Mouse (Mus musculus) limb, embryonic 15.5 days (tissue): Measurements from ENCODE around the gene Dnm3. TPM values are rescaled to one million over a fixed set of nuclear protein-coding genes. Genes with fewer than 3 reads are reported as not detected.

Source experiments
- ATAC-seq: fragments of 200-750 bp; cut with Nextera tagmentation; 2 replicates; pipeline ENCODE4 v1.8.0; 2017; ENCODE audit warnings: low read depth, moderate TSS enrichment; ENCODE audit not compliant: insufficient number of reproducible peaks, low FRiP score, low TSS enrichment
- H3K27ac ChIP-seq: fragments of 300-500 bp; sonication (generic); 2 replicates; pipeline ENCODE4 v1.5.1; 2015; ENCODE audit warnings: moderate library complexity, mild to moderate bottlenecking, inconsistent platforms
- H3K27me3 ChIP-seq: fragments of 300-500 bp; sonication (generic); 2 replicates; pipeline ENCODE4 v1.6.1; 2015; ENCODE audit warnings: inconsistent platforms
- H3K36me3 ChIP-seq: fragments of 300-500 bp; sonication (generic); 2 replicates; pipeline ENCODE4 v1.6.1; 2015; ENCODE audit warnings: inconsistent platforms
- H3K4me1 ChIP-seq: fragments of 300-500 bp; sonication (generic); 2 replicates; pipeline ENCODE4 v1.6.1; 2015; ENCODE audit warnings: inconsistent platforms
- H3K4me2 ChIP-seq: fragments of 300-500 bp; sonication (generic); 2 replicates; pipeline ENCODE4 v1.6.1; 2015; ENCODE audit warnings: mild to moderate bottlenecking, inconsistent platforms
- H3K4me3 ChIP-seq: fragments of 300-500 bp; sonication (generic); 2 replicates; pipeline ENCODE4 v1.5.1; 2015; ENCODE audit warnings: mild to moderate bottlenecking, inconsistent platforms
- H3K9ac ChIP-seq: fragments of 300-500 bp; sonication (generic); 2 replicates; pipeline ENCODE4 v1.6.1; 2015; ENCODE audit warnings: inconsistent platforms
- H3K9me3 ChIP-seq: fragments of 300-500 bp; sonication (generic); 2 replicates; pipeline ENCODE4 v1.6.1; 2016; ENCODE audit warnings: inconsistent platforms
- WGBS: fragments of 180-500 bp; shearing (Covaris S2); methylation state at CpG from one replicate; pipeline ENCODE4 v1.1.7; 2015; 5-methylcytosine and 5-hydroxymethylcytosine counted together
- polyA plus RNA-seq: library from polyadenylated mRNA; unstranded; fragments of >200 nt; fragmentation: Nextera tagmentation; extraction: Ambion mirVana; gene quantifications from 2 replicates; pipeline ENCODE4 v1.2.1, GENCODE M21; 2015

The Dnm3 gene
- polyA plus RNA-seq, 1 experiment from 2014 or later: 23.6 TPM

DNA sequence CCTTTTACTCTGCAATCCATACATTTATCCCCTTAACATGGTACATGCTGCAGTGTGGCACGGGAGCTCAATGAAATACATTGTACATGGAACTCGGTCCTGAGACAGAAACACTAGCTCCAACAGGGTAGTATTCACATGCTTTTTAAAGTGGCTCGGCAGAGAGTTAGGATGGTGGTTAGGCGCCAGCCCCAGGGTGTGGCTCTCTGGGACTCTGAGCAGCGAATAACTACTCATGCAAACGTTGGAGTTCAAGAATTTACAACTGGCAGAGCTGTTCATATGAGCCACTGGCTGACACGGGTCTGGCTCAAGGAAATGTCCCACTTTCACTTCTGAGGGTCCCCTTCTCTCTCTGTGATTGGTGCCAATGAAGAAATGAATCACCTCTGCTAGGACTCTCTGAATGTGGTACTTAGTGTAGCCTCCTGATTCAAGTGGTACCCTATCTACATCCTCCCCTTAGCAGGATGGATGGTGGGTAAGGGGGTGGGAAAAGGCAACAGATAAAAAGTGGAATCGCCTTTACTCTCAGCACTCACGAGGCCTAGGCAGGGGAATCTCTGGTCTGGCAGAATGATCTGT lies 438.7 kb downstream of the Dnm3 start:
- peaks cover 54% of the 10 kb centered on the region for H3K4me1 ChIP-seq
- no peak overlapping the region for H3K9ac ChIP-seq
- H3K9me3 ChIP-seq: no peaks in the 10 kb centered on the region
- H3K4me2 ChIP-seq: peak overlapping the region; percentile 20; the same call in 1 of the 2 replicates
- H3K27ac ChIP-seq: peak overlapping the region; percentile 95
- WGBS: 27% methylated on average over 9 of the region's 9 CpGs
- no peaks in the 10 kb centered on the region for H3K36me3 ChIP-seq
- no peak overlapping the region for H3K4me3 ChIP-seq
- peak; percentile 23 for ATAC-seq
- H3K27me3 ChIP-seq: no peaks in the 10 kb centered on the region

DNA sequence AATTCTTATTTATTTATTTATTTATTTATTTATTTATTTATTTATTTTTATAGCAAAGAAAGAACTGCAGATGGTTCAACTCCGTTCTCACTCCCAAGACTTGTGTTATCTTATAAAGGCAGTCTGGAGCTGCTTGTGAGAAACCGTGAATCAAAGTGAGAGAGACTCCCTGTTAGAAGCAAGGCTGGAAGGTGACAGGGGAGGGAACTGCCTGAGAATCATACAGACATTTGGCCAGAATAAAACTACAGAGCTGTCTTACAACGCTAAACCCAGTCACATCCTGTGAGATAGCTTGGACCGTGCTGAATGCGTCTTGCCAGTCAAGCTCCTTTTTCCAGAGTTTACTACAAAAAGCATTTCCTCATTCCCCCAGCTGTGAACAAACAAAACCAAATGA lies 439.4 kb downstream of the Dnm3 start:
- peaks cover 48% of the 10 kb centered on the region for H3K4me1 ChIP-seq
- no peak overlapping the region for H3K4me3 ChIP-seq
- H3K36me3 ChIP-seq: no peaks in the 10 kb centered on the region
- H3K4me2 ChIP-seq: peak overlapping the region; percentile 15; the same call in 1 of the 2 replicates
- H3K27ac ChIP-seq: peak overlapping the region; percentile 95
- WGBS: 35% methylated on average over 5 of the region's 5 CpGs
- no peak overlapping the region for H3K9ac ChIP-seq
- H3K27me3 ChIP-seq: no peaks in the 10 kb centered on the region
- ATAC-seq: no peak
- H3K9me3 ChIP-seq: no peaks in the 10 kb centered on the region

DNA sequence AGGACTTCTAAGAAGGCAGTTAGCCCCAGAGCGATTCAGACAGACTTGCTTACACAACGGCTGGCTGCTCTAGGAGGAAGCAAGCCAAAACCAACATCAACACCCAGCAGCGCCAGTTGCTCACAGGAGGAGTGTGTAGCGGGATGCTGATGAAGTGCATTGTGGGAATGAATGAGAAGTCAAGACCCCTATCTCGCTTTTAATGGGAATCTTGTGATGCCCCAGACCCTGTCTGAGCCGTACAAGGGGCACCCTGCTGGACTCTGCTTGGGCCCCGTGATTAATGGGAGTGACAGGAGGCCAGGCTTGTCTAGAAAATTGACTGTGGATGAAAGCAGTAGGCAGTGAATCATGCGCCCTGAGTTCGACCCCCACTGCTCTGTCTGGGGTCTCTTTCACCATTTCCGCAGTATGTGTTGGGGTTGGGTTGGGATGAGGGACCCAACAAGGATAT lies 439.8 kb downstream of the Dnm3 start:
- peaks cover 46% of the 10 kb centered on the region for H3K4me1 ChIP-seq
- no peaks in the 10 kb centered on the region for H3K27me3 ChIP-seq
- peak overlapping the region; percentile 95 for H3K27ac ChIP-seq
- peak; percentile 42; the same call in 1 of the 2 replicates for ATAC-seq
- WGBS: 32% methylated on average over 10 of the region's 10 CpGs
- H3K9ac ChIP-seq: 0 out of 2 replicates have a peak overlapping the region, but pooled peaks have one; percentile 7
- no peak overlapping the region for H3K4me3 ChIP-seq
- no peaks in the 10 kb centered on the region for H3K36me3 ChIP-seq
- H3K9me3 ChIP-seq: no peaks in the 10 kb centered on the region
- peak overlapping the region; percentile 15 for H3K4me2 ChIP-seq

DNA sequence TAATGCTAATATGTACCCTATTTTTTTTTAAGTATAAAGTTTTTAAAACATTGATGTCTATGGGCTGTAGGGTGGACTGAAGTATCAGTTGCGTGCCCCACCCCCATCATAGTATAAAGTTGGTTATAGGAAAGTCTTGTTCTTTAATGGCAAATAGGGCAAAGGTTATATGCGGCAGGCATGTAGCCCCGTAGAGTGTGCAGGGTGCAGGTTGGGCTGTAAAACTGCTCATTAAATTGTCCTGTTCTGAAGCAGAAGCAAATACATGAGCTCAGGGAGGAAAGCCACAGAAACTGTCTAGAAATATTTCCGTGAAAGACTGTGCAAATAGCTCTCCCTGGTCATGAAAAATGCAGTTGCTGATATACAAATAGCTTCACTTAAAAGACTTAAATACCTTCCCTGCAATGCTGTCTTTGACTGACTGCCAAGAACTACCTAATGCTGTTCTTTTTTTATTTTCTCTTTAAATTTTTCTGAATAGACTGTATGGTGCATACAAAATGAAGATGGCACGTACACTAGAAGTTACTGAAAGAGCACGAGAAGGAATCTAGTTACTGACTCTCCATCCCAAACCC lies 440.6 kb downstream of the Dnm3 start:
- peak; percentile 56 for ATAC-seq
- H3K9ac ChIP-seq: no peak overlapping the region
- H3K4me1 ChIP-seq: peaks cover 43% of the 10 kb centered on the region
- 12% methylated on average over 6 of the region's 6 CpGs for WGBS
- no peaks in the 10 kb centered on the region for H3K27me3 ChIP-seq
- no peaks in the 10 kb centered on the region for H3K9me3 ChIP-seq
- peak overlapping the region; percentile 15; the same call in 1 of the 2 replicates for H3K4me2 ChIP-seq
- no peak overlapping the region for H3K4me3 ChIP-seq
- no peaks in the 10 kb centered on the region for H3K36me3 ChIP-seq
- H3K27ac ChIP-seq: peak overlapping the region; percentile 95

DNA sequence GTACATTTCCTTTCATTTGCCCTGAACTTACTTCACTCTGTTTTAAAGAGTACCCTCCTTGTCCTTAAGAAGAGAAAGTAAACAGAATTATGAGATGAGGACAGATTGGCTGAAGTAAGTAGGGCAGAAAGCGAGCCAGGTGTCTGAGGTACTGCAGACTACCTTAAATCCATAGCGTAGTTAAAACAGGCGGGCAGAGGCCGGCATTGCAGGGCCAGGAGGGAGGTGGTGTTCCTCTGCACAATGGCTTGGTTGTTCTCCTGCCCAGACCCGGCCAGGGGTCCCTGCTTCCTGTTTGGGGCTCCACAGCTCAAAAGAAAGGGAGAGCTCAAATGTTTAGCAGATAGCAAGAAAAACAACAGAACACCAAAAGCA lies 441.4 kb downstream of the Dnm3 start:
- no peaks in the 10 kb centered on the region for H3K9me3 ChIP-seq
- H3K4me3 ChIP-seq: no peak overlapping the region
- peak overlapping the region; percentile 95 for H3K27ac ChIP-seq
- H3K27me3 ChIP-seq: no peaks in the 10 kb centered on the region
- ATAC-seq: peak; percentile 59; the same call in 1 of the 2 replicates
- peaks cover 43% of the 10 kb centered on the region for H3K4me1 ChIP-seq
- no peak overlapping the region for H3K9ac ChIP-seq
- 21% methylated on average over 5 of the region's 5 CpGs for WGBS
- no peak overlapping the region for H3K4me2 ChIP-seq
- H3K36me3 ChIP-seq: no peaks in the 10 kb centered on the region

DNA sequence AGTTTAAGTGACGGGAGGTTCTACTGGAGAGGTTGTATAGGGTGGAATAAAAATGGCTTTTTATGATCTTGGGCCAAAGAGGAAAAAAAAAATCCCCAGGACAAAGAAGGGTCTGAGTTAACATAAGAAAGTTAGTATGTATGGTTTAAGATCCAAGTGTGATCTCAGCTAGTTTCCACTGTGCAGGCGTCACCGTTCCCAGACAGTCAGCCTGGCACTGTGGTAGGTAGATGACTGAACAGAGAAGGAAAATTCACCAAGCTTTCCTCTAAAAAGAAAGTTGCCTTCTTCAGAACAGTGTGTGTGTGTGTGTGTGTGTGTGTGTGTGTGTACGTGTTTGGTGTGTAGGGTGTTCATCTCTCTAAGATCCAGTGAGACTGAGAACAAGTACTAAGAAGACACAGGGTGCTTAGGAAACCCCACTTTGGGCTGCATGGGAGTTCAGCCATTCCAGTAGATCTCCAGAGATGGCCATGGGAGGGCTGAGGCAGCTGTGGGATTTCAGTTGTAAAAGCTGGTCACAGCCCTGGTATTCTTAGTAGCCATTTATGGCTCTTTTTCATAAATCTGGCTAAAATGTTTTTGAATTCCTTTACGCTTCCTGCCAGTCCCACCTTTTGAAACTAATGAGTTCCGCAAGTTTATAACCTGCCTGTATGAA lies 441.9 kb downstream of the Dnm3 start:
- Histone ChIP-seq H3K9me3 (no peaks in the 10 kb centered on the region), H3K27me3 (no peaks in the 10 kb centered on the region), H3K36me3 (no peaks in the 10 kb centered on the region), H3K4me3 (no peak overlapping the region), H3K4me1 (peaks cover 43% of the 10 kb centered on the region), H3K4me2 (no peak overlapping the region), H3K9ac (no peak overlapping the region), H3K27ac (peak overlapping the region; percentile 95)
- peak; percentile 79 for ATAC-seq
- 33% methylated on average over 6 of the region's 6 CpGs for WGBS

DNA sequence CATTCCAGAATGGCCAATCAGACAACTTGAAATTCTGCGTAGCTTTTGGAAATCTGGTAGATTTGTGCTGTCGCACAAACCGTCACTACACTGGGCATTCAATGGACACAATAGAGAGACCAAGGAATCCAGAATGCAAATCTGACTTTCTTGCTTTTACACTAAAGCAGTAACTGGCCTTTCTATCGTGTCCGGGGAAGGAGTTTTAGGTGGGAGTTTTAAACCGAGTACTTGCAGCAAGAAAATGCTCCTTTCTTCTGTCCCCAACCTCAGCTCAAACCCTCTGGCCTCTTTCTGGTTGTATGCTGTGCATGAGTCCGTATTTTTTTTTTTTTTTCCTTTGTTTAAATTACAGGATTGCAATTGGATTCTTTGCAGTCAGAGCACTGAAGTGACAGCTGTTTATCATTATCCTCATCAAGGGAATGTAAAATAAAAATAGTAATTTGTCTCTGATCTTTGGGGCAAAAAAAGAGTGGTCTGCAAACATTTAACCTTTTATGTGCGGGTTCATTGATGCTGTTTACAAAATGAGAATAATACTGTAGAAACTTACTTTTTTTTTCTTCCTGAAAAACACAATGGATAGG lies 454.1 kb downstream of the Dnm3 start:
- Histone ChIP-seq H3K27me3 (no peaks in the 10 kb centered on the region), H3K36me3 (no peaks in the 10 kb centered on the region), H3K27ac (peak overlapping the region; percentile 86), H3K4me1 (peaks cover 25% of the 10 kb centered on the region), H3K4me3 (no peak overlapping the region), H3K9ac (no peak overlapping the region), H3K4me2 (no peak overlapping the region), H3K9me3 (no peaks in the 10 kb centered on the region)
- WGBS: 29% methylated on average over 8 of the region's 8 CpGs
- no peak for ATAC-seq

DNA sequence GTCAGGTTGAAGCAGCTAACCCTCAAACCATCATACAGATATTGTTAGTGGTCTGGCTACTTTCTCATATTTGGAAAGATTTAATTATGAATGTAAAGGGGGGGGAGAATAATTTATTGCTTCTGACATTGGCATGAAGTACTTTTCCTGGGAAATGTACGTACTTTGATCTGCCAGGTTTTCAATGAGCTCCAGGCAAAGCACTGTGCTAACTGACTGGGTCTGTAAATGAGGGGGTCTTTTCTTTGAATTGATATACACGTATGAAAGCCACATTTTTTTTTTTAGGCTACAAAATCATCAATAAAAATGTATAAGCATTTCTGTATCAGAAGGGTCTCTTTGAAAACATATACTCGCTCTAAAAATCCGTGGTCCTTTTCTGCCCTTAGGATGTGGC lies 457.1 kb downstream of the Dnm3 start:
- Histone ChIP-seq H3K4me1 (peaks cover 46% of the 10 kb centered on the region), H3K4me3 (no peak overlapping the region), H3K27me3 (no peaks in the 10 kb centered on the region), H3K4me2 (no peak overlapping the region), H3K36me3 (no peaks in the 10 kb centered on the region), H3K27ac (peak overlapping the region; percentile 94), H3K9ac (no peak overlapping the region), H3K9me3 (no peaks in the 10 kb centered on the region)
- WGBS: 18% methylated on average over 4 of the region's 4 CpGs
- ATAC-seq: no peak

DNA sequence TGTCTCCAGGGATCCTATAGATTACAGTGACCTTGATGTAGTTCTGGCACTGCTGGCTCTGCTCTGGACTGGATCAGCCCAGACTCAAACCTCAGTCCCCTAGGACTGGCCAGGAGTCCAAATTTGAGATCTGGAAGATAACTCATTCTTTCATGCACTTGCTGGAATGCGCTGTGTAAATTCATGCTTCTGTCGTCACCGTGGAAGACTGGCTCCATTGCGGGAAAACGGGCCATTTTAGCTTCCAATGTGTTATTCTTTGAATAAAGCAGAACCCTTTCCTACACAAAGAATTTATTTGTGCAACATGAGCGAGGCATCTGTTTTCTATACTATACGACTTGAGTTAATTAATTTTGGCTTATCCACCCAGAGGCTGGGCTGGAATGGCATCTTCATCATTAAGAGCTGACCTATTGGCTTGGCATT lies 457.5 kb downstream of the Dnm3 start:
- peak; percentile 69 for ATAC-seq
- 22% methylated on average over 7 of the region's 7 CpGs for WGBS
- Histone ChIP-seq H3K27me3 (no peaks in the 10 kb centered on the region), H3K36me3 (no peaks in the 10 kb centered on the region), H3K4me3 (no peak overlapping the region), H3K27ac (peak overlapping the region; percentile 94), H3K4me1 (peaks cover 45% of the 10 kb centered on the region), H3K9ac (no peak overlapping the region), H3K4me2 (no peak overlapping the region), H3K9me3 (no peaks in the 10 kb centered on the region)

DNA sequence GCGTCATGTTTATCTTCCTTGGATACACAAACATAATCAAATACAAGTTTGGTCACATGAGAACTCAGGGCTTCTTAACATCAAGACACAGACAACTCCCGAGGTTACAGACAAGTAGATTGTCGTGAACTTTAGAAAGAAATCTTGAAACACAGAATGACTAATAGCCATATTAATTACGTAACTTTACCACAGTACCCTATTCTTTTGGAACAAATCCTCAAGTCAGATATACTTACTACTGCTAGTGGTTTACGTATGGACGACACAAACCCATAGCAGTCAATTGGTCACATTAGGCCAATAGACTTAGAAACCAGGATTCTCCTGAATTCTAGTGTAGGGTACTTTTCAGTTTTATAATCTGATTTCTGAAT lies 459.2 kb downstream of the Dnm3 start:
- Histone ChIP-seq H3K9me3 (no peaks in the 10 kb centered on the region), H3K4me1 (peaks cover 56% of the 10 kb centered on the region), H3K4me3 (no peak overlapping the region), H3K27me3 (no peaks in the 10 kb centered on the region), H3K27ac (peak overlapping the region; percentile 94), H3K4me2 (no peak overlapping the region), H3K36me3 (no peaks in the 10 kb centered on the region), H3K9ac (no peak overlapping the region)
- WGBS: 39% methylated on average over 6 of the region's 6 CpGs
- ATAC-seq: no peak

DNA sequence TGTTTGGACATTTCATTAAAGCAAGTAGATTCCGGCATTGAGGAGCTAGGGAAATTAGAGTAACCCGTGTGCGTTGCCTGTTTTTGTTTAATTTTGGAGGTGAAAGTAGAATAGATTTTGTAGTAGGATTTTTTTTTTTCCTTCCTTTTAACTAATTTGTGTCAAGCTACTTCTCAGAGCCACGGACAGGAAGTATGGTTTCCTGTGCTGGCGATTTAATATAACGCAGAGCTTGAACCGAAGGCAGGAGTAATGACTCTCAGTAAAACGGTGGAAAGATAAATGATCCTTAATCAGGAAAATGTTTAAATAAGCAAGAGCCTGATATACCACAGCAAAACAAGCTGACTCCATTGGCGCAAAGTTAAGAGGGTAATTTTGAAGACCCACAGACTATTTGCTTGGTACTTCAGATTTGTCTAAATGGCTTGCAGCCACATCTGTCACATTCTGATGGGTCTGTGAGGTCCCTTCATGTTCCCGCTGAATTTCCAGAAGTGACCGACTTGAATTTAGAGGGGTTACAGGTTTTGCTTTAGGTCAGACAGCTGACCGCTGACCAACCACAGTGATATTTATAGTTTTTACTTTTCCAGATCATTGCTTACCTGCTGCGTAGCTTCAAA lies 459.7 kb downstream of the Dnm3 start:
- Histone ChIP-seq H3K9ac (no peak overlapping the region), H3K4me3 (no peak overlapping the region)

More for the DNA sequence above, 459.7 kb downstream of the Dnm3 start:
- 21% methylated on average over 13 of the region's 13 CpGs for WGBS
- Histone ChIP-seq H3K36me3 (no peaks in the 10 kb centered on the region), H3K27me3 (no peaks in the 10 kb centered on the region), H3K9me3 (no peaks in the 10 kb centered on the region), H3K4me2 (no peak overlapping the region), H3K27ac (peak overlapping the region; percentile 94), H3K4me1 (peaks cover 61% of the 10 kb centered on the region)
- no peak for ATAC-seq
